Mouse (Mus musculus) cerebellum, postnatal 25 days (tissue): ENCODE results near the gene Ipo5.

ENCODE experiments used
- DNase-seq, 2 experiments: peaks; one replicate each; pipeline ENCODE4 v3.0.0; 2021; ENCODE audit warnings: mixed read lengths in 2 of 2

Ipo5 gene

DNA sequence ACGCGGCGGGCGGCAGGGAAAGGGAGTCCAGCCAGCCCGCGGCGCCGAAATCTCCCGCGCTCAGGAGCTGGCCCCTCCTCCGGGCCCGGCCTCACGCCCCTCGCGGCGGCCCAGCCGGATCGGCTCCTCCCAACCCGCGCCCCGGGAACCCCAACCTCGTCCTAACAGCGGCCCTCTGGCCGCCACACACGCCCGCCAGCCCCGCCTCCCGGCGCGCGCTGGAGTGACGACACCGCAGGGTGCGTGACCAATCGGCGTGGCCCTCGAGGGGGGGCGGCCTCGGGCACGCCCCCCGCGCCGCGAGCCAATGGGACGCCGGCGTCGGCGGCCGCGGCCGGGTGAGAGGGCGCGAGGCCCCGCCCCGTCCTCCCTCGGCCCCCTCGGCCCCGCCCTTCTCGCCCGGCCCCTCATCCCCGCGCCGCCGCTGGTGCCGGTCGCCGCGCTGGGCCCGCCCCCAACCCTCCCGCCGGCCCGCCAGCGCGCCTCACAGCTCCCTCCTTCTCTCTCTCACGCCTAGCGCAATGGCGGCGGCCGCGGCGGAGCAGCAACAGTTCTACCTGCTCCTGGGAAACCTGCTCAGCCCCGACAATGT, at the start of gene Ipo5:
TSS of gene Ipo5 (plus strand) at position 492 of the 592 bp plus-strand sequence.
- DNase-seq: peak; percentile 96 to 99

DNA sequence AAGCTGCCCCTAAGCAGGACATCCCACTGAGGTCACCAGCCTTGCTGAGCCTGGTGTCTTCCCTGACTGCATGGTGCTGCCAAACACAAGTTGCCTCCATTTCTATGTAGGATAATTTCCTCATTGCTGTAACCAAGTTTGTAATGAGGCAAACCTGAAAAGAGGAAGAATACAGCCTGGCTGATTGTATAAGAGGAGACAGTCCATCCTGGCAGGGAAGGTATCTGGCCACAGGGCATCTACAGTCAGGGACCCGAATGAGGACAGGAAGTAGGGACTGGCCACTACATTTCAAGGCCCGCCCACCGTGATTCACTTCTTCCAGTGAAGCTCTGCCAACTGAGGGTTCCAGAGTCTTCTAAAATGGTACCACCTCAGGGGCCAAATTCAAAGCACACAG, 47.8 kb upstream of the Ipo5 start:
- no peak for DNase-seq

DNA sequence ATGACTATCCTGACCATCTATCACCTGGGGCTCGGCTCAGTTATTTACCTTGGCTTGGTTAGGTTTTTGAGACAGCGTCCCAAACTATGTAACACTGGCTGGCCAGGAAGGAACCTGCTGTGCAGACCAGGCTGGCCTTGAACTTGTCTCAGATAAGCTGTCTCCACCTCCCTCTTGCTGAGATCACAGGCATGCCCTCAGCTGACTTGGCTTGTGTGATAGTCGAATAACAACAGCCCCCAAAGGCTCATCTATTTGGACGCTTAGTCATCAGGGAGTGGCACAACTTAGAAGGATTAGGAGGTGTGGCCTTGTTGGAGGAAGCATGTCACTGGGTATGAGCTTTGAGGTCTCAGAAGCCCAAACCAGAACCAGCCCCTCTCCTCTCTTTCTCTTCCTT, 46.1 kb upstream of the Ipo5 start:
- DNase-seq: no peak

DNA sequence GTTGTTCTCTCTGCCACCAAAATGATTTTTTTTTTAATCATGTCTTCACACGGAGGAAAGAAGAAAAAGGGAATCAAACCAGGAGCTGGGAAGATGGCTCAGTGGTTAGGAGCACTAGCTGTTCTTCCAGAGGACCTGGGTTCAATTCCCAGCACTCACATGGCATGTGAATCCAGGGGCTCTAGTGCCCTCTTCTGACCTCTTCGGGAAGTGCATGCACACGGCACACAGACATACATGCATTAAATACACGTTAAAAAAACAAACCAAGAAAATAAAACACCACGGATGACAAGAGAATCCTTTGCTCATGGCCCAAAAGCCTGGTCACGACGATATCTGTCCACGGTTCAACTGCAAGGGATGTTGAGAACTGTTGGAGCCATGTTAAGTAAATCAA, 44.5 kb upstream of the Ipo5 start:
- DNase-seq: no peak

DNA sequence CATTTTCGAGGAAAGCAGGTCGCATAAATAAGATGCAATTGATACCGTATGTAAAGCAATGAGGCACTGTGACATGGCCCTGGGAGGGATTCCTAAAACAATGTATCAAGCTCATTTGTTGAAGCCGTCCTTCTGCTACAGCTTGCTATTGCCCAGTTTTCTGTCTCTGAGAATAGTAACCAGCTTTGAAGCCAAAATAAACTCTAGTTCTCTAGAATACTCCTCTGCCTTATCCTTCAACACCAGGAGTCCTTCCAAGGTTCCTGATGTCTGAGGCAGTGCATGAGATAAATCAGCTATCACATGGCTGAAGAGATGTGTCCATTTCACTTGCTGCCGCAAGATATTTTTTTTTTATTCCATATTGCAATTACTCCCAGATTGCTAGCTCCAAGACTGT, 43.9 kb upstream of the Ipo5 start:
- DNase-seq: no peak

DNA sequence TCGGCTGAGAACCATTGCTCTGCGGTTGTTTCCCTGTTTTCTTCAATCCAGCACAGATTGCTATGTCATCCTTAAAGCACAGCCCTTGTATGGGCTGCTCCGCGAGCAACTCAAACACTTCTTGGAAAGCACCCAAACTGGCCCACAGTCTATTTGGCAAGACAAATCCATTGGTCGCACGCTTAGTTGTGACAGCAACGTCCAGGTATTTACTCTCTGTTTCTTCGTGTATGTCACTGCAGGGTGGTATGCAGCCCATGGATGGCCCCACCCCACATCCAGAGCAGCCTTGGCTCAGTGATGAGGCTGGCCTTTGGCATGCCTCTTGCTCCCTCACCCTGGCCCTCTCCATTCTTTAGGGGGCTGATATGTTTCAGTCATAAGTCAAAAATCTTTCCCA, 42.5 kb upstream of the Ipo5 start:
- DNase-seq: peak in 1 of 2 experiments; percentile 46

DNA sequence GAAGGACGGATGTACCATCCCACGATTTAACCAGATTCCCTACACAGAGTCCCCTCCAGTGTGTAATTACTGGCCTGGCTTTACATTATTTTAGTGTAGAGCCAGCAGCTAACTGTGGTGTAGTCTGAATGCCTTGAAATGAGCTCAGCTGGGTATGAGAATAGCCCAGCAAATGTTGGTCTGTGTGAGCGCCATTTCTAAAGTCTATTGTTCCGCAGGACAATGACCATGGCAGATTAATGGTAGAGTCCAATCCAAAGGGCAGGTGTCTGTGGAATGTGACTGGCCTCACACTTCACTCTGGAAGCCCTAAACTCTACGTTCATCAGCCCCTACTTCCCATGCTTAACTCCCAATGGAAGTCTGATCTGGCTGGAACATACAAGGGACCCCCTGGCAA, 40.3 kb upstream of the Ipo5 start:
- no peak for DNase-seq

DNA sequence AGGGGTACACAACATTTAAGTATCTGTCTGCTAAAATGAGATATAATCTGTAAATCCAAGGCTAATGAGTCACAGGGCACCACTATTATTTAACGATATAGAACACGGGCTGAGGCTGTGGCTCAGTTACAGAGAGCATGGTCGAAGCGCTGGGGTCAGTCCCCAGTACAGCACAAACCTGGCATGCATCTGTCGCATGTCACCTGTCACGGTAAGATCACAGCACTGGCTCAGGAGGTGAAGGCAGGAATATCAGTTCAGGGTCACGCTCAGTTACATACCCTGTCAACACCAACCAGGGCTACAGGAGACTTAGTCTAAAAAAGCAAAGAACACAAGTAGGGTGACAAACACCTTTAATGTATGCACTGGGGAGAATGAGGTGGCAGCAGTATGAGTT, 36.6 kb upstream of the Ipo5 start:
- no peak for DNase-seq

DNA sequence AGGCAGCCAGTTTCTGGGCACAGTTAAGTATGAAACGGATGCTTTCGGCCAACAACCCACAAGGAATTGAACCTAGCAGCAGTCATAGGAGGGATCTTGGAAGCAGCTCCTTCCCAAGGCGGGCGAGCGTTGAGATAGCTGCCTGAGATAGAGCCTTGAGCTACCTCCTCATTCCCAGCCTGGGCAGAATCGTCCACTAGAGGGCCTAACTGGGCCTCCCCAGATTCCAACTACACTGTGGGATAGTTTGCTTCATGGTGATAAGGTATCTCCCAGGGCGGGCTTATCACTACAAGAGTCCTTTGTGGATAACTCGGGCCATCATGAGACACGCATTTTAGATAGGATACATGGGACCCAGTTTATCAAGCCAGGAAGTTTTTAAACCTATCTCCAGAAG, 35.9 kb upstream of the Ipo5 start:
- DNase-seq: no peak

DNA sequence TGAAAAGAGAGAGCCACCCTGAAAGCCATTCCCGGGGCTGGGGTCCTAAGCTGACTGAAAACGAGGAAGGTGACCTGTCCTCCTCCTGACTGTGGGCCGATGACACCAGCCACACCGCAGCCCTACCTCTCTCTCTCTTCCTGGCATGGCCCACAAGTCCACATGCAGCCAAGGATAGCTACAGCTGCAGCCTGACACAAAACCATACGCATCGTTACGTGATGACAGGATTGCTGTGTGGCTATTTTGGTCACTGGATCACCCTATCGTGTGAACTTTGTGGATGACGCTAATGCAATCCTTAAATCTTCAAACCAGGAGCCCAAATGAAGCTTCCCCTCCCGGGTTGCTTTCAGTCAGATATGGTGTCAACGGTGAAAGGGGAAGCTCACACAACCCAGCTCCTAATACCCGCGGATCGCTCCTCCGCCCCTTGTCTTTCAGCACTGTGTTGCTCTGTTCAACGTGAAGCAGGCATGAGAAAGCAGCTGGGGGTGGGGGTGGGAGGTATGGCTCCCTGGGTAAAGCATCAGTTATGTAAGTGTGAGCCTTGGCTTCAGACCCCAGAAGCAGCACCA, 35.1 kb upstream of the Ipo5 start:
- DNase-seq: no peak

DNA sequence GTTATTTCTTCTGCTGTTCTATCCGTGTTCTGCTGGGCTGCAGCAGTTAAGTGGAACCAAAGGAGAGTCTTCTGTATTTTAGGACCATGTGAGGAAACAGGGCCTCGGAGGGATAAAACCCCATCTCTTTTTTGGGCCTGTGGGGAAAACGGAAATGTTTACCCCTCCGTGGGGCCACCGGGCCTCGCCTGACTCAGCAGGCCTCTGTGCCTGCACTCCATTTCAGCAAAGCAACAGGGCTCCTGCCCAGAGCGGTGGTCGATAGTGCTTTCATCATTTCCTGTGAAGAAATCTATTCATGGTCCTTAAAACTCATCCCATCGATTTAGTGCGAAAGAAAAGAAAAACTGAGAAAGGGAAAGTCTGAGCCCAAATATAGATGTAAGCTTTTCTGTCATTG, 33.9 kb upstream of the Ipo5 start:
- DNase-seq: no peak

DNA sequence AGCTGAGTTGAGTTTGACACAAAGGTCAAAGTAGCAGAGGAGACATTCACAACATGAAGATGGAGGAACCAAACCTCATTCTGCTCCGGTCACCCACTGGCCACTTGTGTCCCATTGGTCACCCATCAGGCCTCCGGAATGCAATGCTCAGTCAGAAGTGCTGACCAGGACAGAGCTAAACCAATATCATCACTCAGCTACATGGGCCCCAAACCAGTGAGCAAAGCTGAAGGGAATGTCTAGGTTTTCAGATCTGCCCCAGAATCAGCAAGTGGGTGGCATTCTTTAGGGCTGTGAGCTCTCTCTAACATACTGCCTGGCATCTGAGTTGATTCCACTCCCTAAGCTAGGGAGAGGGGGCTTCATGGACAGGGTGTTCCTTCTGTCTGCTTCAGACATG, 32.0 kb upstream of the Ipo5 start:
- DNase-seq: no peak

DNA sequence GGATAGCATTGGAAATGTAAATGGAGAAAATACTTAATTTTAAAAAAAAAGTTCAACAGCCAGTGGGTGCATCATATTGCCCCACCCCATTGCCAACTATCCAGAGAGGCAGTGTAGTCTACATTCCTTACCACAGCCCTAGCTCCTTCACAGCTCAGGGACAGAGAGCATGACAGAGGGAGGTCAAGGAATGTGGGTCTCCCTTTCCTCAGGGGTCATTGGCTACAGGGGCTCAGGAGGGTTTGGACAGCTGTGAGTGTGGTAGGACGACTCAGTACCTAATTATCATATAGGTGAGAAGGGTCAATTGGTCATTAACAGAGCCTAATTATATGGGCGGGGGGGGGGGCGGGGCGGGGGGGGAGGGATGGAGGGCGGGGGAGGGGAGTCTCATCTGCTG, 30.4 kb upstream of the Ipo5 start:
- DNase-seq: no peak

DNA sequence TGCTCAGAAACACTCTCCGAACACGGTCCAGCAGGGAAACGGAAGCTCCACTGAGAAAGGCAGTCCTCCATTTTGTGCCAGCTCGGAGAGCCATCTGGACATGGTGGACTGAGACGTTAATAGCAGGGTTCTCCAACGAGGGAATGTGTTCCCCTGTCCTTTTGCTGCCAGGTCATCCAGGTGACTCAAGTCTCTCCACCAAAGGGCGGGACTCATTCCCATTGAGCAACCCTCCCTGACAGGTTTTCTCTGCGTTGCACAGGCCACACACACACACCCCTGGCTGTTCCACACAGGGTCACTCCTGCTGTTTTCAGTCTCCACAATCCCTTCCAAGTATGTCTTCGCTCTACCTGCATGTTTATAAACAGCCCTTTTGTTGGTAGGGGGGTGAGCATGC, 30.0 kb upstream of the Ipo5 start:
- DNase-seq: peak; percentile 27 to 39

DNA sequence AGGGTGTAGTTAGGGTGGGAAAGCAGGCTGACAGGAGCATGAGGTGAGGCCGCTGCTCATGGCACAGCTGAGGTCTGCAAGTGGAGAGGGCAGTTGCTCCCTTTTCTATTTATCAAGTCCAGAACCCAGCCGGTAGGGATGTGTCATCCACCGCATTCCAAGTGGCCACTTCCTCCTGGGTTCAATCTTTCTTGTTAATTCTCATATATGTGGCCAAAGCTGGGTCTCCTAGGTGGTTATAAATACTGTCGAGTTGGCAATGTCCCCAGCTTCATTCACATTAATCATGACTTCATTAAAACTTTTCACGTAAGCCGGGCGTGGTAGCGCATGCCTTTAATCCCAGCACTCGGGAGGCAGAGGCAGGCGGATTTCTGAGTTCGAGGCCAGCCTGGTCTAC, 22.3 kb upstream of the Ipo5 start:
- DNase-seq: no peak

DNA sequence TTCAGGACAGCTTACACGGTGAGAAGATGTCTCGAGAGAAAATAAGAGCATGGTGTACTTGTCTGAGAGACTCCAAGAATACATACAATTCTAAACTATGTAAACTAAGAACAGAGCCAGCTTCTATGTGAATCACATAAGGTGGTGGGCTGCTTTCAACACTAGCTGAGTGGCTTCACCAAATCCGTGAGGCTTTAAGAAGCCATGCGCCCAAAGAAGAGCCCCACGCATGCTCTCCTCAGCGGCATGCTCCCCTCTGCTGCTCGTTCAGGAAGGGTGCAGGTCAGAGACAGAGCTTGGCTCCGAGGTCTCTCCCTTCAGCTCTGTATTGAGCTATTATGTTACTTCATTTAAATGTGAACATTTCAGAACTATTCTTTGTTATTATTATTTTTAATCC, 18.7 kb upstream of the Ipo5 start:
- no peak for DNase-seq

DNA sequence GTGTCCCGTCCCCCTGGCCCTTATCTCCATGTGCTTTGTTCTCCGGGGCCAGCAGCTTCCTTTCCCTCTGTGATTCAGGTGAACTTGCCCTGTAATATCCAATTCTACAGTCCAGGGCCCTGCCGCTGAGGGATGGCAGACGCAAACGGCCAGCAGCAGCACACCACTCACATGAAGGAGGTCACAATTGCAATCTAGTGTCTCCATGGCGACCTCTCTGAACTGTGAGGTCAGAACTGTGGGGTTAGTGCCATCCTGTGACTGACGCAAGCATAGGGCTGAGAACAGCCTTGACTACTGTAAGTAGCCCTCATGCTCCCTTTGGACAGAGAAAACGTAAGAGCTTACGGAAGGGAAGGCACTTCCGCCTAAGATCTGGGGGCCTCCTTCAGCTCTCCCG, 14.4 kb upstream of the Ipo5 start:
- DNase-seq: no peak

DNA sequence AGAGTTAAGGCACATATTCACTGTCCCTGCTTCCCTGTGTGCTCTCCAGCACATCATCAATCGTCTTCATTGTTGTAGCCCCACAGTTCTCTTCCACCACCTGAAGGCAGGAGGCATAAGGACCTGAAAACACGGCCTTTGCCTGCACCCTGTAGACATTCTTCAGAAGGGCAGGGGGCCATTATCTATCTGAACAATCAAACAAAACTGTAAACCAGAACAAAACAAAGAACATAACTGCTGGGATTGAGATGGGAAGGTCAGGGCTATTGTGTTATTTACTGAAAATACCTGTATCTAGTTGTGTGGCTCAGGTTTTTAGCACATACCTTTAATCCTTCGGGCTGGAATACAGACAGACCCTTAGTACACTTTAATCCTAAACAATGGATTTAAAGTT, 12.1 kb upstream of the Ipo5 start:
- no peak for DNase-seq

DNA sequence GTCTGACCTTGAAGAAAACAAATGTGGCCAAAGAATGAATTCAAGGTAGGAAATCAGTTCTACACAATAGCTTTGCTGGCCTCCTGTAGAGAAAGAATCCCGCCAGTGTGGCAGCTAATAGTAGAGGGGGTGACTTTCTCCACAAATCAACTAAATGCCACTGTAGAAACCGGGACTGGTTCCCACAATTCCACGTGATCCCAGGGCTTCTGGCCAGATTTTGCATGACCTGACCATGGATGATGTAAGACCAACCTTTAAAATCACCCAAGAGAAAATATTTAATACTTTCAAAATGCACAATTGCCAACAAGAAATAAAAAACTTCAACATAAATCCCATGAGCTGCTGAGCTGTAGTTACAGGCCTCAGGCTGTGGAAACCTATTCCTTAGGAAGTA, 1.6 kb upstream of the Ipo5 start:
- peak; percentile 10 to 21 for DNase-seq

DNA sequence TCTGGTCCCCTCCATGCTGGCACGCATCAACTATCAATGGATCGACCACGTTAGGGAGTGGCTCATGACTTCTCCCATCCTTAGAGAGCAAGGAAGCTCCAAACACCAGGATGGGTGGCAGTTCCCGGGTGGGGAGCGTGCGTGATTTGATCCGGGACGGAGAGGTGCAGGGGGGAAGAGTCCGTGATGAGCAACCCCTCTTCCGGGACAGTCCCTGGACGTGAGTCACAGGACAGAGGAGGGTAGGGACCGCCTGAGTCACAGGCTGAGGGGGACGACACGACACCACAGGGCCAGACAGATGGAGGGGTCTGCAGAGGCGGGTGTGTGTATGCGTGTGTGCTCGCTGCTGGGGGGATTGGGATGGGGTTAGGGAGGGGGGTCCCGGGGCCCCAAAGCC, 704 bp upstream of the Ipo5 start:
- peak in 1 of 2 experiments; percentile 49 for DNase-seq

DNA sequence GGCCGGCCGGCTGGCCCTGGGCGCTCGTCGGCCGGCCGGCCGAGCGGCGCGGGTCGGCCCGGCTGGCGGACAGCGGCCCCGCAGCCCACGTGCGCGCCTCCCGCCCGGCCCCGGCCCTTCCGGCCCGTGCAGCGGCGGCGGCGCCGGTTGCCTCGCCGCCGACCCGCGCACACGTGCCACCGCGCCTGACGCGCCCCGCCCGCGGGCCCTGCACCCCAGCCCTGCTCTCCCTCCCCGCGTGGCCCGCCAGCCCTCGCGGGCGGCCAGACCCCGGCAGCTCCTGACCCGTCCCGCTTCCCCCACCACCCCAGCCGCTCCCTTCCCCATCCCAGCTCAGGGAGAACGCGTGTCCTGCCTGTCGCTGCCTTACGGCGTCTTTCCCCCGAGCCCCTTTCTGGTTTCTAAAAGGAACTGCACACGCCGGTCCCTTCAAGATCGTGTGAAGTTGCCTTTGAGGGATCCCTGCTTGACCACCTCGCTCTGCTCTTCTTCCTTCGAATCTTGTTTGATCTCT, 421 bp downstream of the Ipo5 start:
- peak in 1 of 2 experiments; percentile 74 for DNase-seq

DNA sequence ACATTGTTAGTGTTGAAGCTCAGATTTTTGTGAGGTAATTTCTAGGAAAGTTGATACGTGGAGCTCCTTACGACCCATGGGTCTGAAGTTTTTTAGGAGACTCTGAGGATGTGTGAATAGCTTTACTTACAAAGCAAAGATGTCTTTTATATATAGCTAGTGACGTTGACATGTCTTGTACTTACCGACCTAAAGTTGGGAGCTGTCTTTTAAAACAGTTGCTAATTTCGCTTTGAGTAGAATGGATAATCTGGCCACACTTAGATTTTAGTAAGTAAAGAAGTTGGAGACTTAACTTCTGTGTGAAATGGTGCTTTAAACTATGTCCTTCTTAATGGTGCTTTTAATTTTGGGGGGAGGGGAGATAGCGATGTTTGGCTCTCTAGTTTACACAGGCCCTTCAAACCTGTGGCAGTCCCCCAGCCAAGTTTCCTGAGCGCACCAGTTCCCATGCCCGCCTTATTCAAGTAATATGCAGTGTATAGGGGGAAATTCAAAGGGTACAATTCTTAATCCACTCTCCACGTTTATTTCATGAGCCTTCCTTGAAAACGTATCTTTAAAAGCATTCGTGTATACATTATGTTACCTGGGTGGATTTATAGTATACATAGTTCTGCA, 1.2 kb downstream of the Ipo5 start:
- no peak for DNase-seq

DNA sequence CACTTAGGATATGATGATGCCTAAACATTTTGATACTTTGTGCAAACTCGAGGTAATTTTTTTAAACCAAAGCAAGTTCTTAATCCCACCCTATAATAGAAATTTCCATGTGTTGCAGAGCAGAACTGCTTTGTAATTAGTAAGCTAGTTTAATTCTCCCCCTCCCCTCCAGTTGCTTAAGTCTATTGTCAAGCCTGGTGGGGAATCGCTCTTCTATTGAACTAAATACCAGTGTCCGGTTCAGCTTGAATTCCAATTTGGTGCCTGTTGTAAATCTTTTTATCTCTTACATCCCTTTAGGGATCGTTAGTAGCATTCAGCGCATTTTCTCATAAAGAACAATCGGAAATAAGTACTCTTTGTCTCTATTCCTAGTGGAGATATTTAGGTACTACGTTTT, 1.9 kb downstream of the Ipo5 start:
- no peak for DNase-seq

DNA sequence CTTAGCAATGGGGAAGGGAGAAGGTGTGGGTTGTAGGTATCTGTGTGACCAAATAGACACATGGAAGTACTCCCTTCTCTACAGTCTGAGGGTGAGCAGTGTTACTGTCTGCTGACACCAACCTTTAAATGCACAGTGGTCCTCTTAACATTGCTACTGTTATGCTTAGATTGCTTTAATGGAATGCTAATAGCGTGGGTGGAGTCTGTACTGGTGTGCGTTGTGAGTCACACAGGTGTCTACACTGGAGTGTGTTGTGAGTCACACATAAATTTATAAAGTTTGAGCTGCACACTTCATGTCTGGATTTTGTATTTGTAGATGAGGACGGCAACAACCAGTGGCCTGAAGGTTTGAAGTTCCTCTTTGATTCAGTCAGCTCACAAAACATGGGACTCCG, 10.8 kb downstream of the Ipo5 start:
- DNase-seq: no peak

DNA sequence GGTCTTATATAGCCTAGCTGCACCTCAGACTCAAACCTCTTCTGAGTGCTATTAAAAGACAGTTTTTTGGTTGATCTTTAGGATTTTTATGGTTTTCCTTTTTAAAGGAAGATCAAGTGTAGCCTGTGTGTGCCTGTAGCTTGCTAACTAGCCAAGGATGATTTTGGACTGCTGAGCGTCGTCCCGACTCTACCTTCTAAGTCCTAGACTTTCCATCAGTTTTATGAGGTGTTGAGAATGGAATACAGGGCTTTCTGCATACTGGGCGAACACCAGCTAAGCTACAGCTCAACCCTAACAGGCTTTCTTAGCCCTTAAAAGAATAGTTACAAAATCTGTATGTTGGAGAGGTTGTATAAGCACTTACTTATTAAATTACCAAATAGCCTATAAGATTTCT, 13.0 kb downstream of the Ipo5 start:
- no peak for DNase-seq
